Mouse (Mus musculus): ENCODE measurements at regions not wholly inside any gene's neighbourhood (a gene's known extent, or its start where the extent isn't known, plus 50 kb on each side); places are given as distances from the start of the nearest gene placed in this dataset.
A peak's percentile ranks its signal among the peaks of the same experiment; 100 is the strongest.

GRCm38 (mm10) chrX:61046700-61047099 is 138.7 kb downstream of the Cdr1 start:
- Histone ChIP-seq H3K4me1 (replicated peaks; ENCODE audit: low read depth, low read length) (no peaks in the 10 kb centered on the region), H3K9me3 (ENCODE audit: low read length) (no peaks in the 10 kb centered on the region), H3K4me3 (replicated peaks; ENCODE audit: low read length) (no peak overlapping the region), H3K36me3 (ENCODE audit: insufficient read depth, low read length) (no peaks in the 10 kb centered on the region), H3K27me3 (ENCODE audit: insufficient read depth, low read length) (no peaks in the 10 kb centered on the region)
- no peak for TF ChIP-seq NANOG (IDR thresholded peaks at IDR 0.05; ENCODE audit: borderline replicate concordance, low read length)
- peak; percentile 23 for TF ChIP-seq CTCF (conservative IDR thresholded peaks at IDR 0.05; ENCODE audit: low read length)

GRCm38 (mm10) chrX:61043147-61043546 is 142.2 kb downstream of the Cdr1 start:
- Histone ChIP-seq H3K4me3 (replicated peaks; ENCODE audit: low read length) (no peak overlapping the region), H3K9me3 (ENCODE audit: low read length) (no peaks in the 10 kb centered on the region), H3K27me3 (ENCODE audit: insufficient read depth, low read length) (no peaks in the 10 kb centered on the region), H3K4me1 (replicated peaks; ENCODE audit: low read depth, low read length) (no peaks in the 10 kb centered on the region), H3K36me3 (ENCODE audit: insufficient read depth, low read length) (no peaks in the 10 kb centered on the region)
- TF ChIP-seq CTCF (conservative IDR thresholded peaks at IDR 0.05; ENCODE audit: low read length), result no peak
- no peak for TF ChIP-seq POU5F1 (IDR thresholded peaks at IDR 0.05; ENCODE audit: borderline replicate concordance, low read length)
- TF ChIP-seq NANOG (IDR thresholded peaks at IDR 0.05; ENCODE audit: borderline replicate concordance, low read length), result no peak

Data from E14TG2a.4 (cell line).